Mouse (Mus musculus): Measurements from ENCODE around the gene Sox1. TPM values are rescaled to one million over a fixed set of nuclear protein-coding genes. Genes with fewer than 3 reads are reported as not detected.

The Sox1 gene
- polyA plus RNA-seq, 1 experiment = not detected

- whole genome bisulfite sequencing = 97% methylated on average over 4 of the region's 4 CpGs
- Histone ChIP-seq H3K27ac (ENCODE audit: insufficient read depth, low read depth, low read length) (no peak overlapping the region), H3K4me3 (ENCODE audit: insufficient read depth, low read depth, low read length) (no peak overlapping the region), H3K4me1 (ENCODE audit: control insufficient read depth, insufficient read depth, low read length) (peaks cover 4% of the 10 kb centered on the region)
- TF ChIP-seq POLR2A (IDR thresholded peaks at IDR 0.05; ENCODE audit: insufficient read depth, low read depth, low read length) (no peak), CTCF (IDR thresholded peaks at IDR 0.05; ENCODE audit: insufficient read depth, low read depth, low read length) (no peak)
Observed at GRCm38 (mm10) chr8:12440997-12441396, 45.9 kb downstream of the Sox1 start.

GRCm38 (mm10) chr8:12445258-12445657 is 50.2 kb downstream of the Sox1 start:
- peaks cover 9% of the 10 kb centered on the region for H3K4me1 ChIP-seq (ENCODE audit: control insufficient read depth, insufficient read depth, low read length)
- no peak overlapping the region for H3K4me3 ChIP-seq (ENCODE audit: insufficient read depth, low read depth, low read length)
- TF ChIP-seq CTCF (IDR thresholded peaks at IDR 0.05; ENCODE audit: insufficient read depth, low read depth, low read length) (no peak), POLR2A (IDR thresholded peaks at IDR 0.05; ENCODE audit: insufficient read depth, low read depth, low read length) (no peak)
- no peak overlapping the region for H3K27ac ChIP-seq (ENCODE audit: insufficient read depth, low read depth, low read length)
- 94% methylated on average over 2 of the region's 2 CpGs for WGBS

GRCm38 (mm10) chr8:12445926-12446680 is 51.0 kb downstream of the Sox1 start:
- Histone ChIP-seq H3K4me3 (ENCODE audit: insufficient read depth, low read depth, low read length) (no peak overlapping the region), H3K27ac (ENCODE audit: insufficient read depth, low read depth, low read length) (no peak overlapping the region), H3K4me1 (ENCODE audit: control insufficient read depth, insufficient read depth, low read length) (peaks cover 9% of the 10 kb centered on the region)
- no peak for TF ChIP-seq CTCF (IDR thresholded peaks at IDR 0.05; ENCODE audit: insufficient read depth, low read depth, low read length)
- TF ChIP-seq POLR2A (IDR thresholded peaks at IDR 0.05; ENCODE audit: insufficient read depth, low read depth, low read length) = no peak
- 31% methylated on average over 26 of the region's 26 CpGs for WGBS

Other genes with a start within 250 kb of the Sox1 start
- gene A230072I06Rik, start 116.5 kb upstream of the Sox1 start, polyA plus RNA-seq (2012; ENCODE audit: insufficient read depth, insufficient read length, low replicate concordance, missing spikeins) = not detected in 2 replicates
- gene Spaca7, start 177.7 kb downstream of the Sox1 start, polyA plus RNA-seq (2012; ENCODE audit: insufficient read depth, insufficient read length, low replicate concordance, missing spikeins) = not detected in 2 replicates